Mouse (Mus musculus) lung, postnatal 0 days (tissue): ENCODE data around the gene Cd3d. TPM values are rescaled to one million over a fixed set of nuclear protein-coding genes. Genes with fewer than 3 reads are reported as not detected.
"Not testable (repeated sequence)": the region's sequence is repeated elsewhere in the genome, so short reads cannot be mapped to it uniquely, and the experiment has no call there.

ENCODE experiments used
- ATAC-seq: fragments of 200-750 bp; cut with Nextera tagmentation; 2 replicates; pipeline ENCODE4 v1.8.0; 2017; ENCODE audit warnings: moderate library complexity
- DNase-seq: peaks from one replicate; pipeline ENCODE4 v3.0.0-alpha.2; 2016; ENCODE audit warnings: low spot score
- H3K27ac ChIP-seq: fragments of 300-500 bp; sonication (generic); 2 replicates; pipeline ENCODE4 v1.5.1; 2014; ENCODE audit warnings: antibody characterized with exemption, mild to moderate bottlenecking, low read length, mixed read lengths
- H3K27me3 ChIP-seq: fragments of 300-500 bp; sonication (generic); replicated peaks from 2 replicates; pipeline ENCODE4 v1.6.1; 2014; ENCODE audit warnings: low read length, mixed read lengths; ENCODE audit not compliant: insufficient read depth
- H3K36me3 ChIP-seq: fragments of 300-500 bp; sonication (generic); 2 replicates; pipeline ENCODE4 v1.6.1; 2014; ENCODE audit warnings: low read length, mixed read lengths; ENCODE audit not compliant: insufficient read depth
- H3K4me1 ChIP-seq: fragments of 300-500 bp; sonication (generic); 2 replicates; pipeline ENCODE4 v1.6.1; 2014; ENCODE audit warnings: antibody characterized with exemption, low read depth, low read length, mixed read lengths; ENCODE audit not compliant: insufficient read depth
- H3K4me2 ChIP-seq: fragments of 300-500 bp; sonication (generic); replicated peaks from 2 replicates; pipeline ENCODE4 v1.6.1; 2014; ENCODE audit warnings: low read depth, mild to moderate bottlenecking, low read length, moderate library complexity, mixed read lengths
- H3K4me3 ChIP-seq: fragments of 300-500 bp; sonication (generic); 2 replicates; pipeline ENCODE4 v1.5.1; 2014; ENCODE audit warnings: low read depth, low read length
- H3K9ac ChIP-seq: fragments of 300-500 bp; sonication (generic); replicated peaks from 2 replicates; pipeline ENCODE4 v1.6.1; 2014; ENCODE audit warnings: low read depth, mild to moderate bottlenecking
- H3K9me3 ChIP-seq: fragments of 300-500 bp; sonication (generic); 2 replicates; pipeline ENCODE4 v1.6.1; 2016; ENCODE audit warnings: low read length, mixed read lengths
- CTCF ChIP-seq: IDR thresholded peaks from 2 replicates; pipeline ENCODE4 v1.5.1; 2016; ENCODE audit warnings: antibody characterized with exemption, mild to moderate bottlenecking
- EP300 ChIP-seq: IDR thresholded peaks from 2 replicates; pipeline ENCODE4 v1.6.1; 2016; ENCODE audit warnings: antibody characterized with exemption, mild to moderate bottlenecking, control low read depth
- WGBS: fragments of 180-500 bp; shearing (Covaris S2); extraction: QIAGEN DNeasy Blood & Tissue Kit; methylation state at CpG from one replicate; pipeline ENCODE4 v1.1.7; 2014; 5-methylcytosine and 5-hydroxymethylcytosine counted together
- polyA plus RNA-seq: library from polyadenylated mRNA; unstranded; fragments of >200 nt; fragmentation: Nextera tagmentation; extraction: Ambion mirVana; gene quantifications from 2 replicates; pipeline ENCODE4 v1.2.1, GENCODE M21; 2015

Cd3d gene
- polyA plus RNA-seq, 1 experiment from 2014 or later = 0.39 TPM

DNA sequence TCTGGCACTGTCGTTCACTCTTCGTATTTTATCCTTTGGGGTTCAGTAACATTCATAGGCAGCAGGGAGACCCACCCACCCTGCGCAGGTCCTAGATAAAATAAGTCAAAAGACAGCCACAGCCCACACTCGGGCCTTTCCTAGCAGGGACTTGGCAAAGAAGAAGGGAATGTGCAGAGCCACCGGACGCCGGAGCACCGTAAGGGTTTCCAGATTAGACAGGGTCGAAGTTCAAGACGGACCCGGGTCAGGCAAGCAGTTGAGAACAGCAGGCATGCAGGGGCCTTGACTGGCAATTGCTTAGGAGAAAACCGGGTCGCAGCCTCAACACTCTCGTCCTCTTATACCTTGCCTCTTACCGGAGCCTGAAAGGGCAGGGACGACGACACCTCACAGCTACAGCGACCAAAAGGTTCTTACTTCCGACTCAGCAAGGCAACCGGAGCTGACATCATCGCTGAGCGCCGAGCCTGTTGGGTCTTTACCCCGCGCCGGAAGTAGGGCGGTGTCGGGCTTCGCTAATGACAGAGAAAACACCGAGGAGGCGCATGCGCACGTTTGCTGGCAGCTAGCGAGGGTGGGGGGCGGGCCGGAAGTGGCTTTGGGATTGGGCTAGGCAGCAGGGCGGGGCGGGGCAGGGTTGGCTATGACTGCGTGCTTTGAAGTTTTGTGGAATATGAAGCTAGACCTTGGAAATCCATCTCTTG is 16.3 kb upstream of the Cd3d start, which contains the start of gene Ube4a:
Ube4a (minus strand) TSS at position 475 of the 707 bp plus-strand sequence.
- H3K4me3 ChIP-seq = peak within 1 kb of the TSS; percentile 84
- H3K27ac ChIP-seq = peak within 1 kb of the TSS; percentile 83
- no peak for TF ChIP-seq CTCF
- ATAC-seq (peak; percentile 98), DNase-seq (peak; percentile 98)
- H3K9ac ChIP-seq = peak within 1 kb of the TSS; percentile 90
- H3K9me3 ChIP-seq = no peaks in the 10 kb centered on the region
- H3K4me2 ChIP-seq = peak within 1 kb of the TSS; percentile 82
- no peaks in the 10 kb centered on the region; the same call in 1 of the 2 replicates for H3K36me3 ChIP-seq
- peaks cover 7% of the 10 kb centered on the region; the same call in 1 of the 2 replicates for H3K4me1 ChIP-seq
- H3K27me3 ChIP-seq = no peaks in the 10 kb centered on the region
- under 1% methylated on average over 39 of the region's 39 CpGs for WGBS

DNA sequence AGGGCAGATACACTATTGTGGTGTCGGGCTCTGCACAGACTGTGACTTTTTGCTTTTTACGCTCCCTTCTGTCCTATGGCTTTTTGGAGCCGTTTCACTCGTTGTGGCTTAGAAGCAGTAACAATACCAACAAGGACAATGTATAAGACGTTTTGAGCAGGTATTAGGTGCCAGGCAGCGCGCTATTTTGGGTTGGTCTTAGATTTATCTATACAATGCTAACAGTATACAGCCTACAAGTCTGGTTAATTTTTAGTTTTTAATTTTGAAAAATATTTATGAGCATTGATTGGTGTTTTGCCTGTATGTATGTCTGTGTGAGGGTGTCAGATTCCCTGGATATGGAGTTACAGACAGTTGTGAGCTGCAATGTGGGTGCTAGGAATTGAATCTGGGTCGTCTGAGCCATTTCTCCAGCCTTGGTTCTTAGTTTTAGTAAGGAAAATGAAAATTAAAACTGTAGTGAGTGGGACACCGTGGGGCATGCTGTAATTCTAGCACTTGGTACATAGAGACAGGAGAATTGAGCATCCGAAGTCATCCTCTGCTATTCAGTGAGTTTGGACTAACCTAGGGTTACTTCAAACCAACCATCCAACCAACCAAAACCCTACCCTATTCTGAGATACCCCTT is 15.6 kb upstream of the Cd3d start:
- Histone ChIP-seq H3K27ac (peak overlapping the region; percentile 60), H3K4me1 (peaks cover 7% of the 10 kb centered on the region; the same call in 1 of the 2 replicates)
- no peak for ATAC-seq

DNA sequence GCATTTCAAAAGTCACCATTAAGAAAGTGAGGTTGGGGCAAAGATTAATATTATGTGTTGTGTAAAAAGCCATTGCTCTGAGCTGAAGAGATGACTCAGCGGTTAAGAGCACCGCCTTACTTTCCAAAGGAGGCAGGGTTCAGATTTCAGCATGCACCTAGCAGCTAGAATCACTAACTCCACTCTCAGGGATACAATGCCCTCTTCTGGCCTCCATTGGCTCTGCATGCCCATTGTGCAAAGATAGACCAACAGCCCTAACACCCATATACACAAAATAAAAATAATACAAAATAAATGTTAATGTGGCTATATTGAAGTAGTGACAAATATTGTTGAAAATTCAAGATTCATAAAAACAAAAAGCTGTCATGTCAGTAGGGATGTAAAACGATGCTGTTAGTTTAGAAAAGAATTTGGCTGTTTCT is 14.8 kb upstream of the Cd3d start:
- H3K9ac ChIP-seq = no peak overlapping the region
- H3K27ac ChIP-seq = no peak overlapping the region
- peaks cover 7% of the 10 kb centered on the region; the same call in 1 of the 2 replicates for H3K4me1 ChIP-seq
- H3K27me3 ChIP-seq = no peaks in the 10 kb centered on the region
- DNase-seq (peak; percentile 92), ATAC-seq (peak; percentile 38)
- no peaks in the 10 kb centered on the region for H3K9me3 ChIP-seq
- TF ChIP-seq EP300 = peak; percentile 31; the same call in 1 of the 2 replicates
- TF ChIP-seq CTCF = peak; percentile 83
- H3K36me3 ChIP-seq = no peaks in the 10 kb centered on the region
- H3K4me3 ChIP-seq = no peak overlapping the region
- 23% methylated on average over 3 of the region's 3 CpGs for WGBS
- no peak overlapping the region for H3K4me2 ChIP-seq

More for the DNA sequence above, 15.6 kb upstream of the Cd3d start:
- H3K9ac ChIP-seq = no peak overlapping the region
- 12% methylated on average over 10 of the region's 10 CpGs for WGBS
- H3K4me3 ChIP-seq = peak overlapping the region; percentile 84
- H3K4me2 ChIP-seq = peak overlapping the region; percentile 82
- no peaks in the 10 kb centered on the region for H3K9me3 ChIP-seq
- no peaks in the 10 kb centered on the region for H3K27me3 ChIP-seq
- no peaks in the 10 kb centered on the region for H3K36me3 ChIP-seq
- TF ChIP-seq EP300 (no peak), CTCF (no peak)
- no peak for DNase-seq

DNA sequence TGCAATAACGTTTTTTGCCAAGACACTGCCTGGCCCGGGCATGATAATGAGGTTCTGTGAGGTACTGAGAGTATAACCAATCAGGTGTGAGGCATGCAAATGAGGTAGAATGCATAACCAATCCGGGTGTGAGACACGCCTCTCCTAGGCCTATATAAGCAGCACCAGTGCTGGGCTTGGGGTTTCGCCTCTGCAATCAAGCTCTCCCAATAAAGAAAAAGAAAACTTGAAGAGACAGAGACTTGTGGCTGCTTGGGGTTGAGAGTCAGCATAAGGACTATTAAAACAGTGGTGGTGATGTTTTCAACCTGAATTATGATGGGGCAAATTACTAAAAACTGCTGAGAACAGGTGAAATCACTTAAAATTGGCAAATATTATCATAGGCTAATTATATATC is 13.8 kb upstream of the Cd3d start:
- H3K27me3 ChIP-seq, H3K4me2 ChIP-seq, H3K4me1 ChIP-seq, H3K27ac ChIP-seq, H3K36me3 ChIP-seq, DNase-seq, H3K4me3 ChIP-seq, ATAC-seq, H3K9me3 ChIP-seq, H3K9ac ChIP-seq: not testable (repeated sequence)
- WGBS = 70% methylated on average over 5 of the region's 5 CpGs

DNA sequence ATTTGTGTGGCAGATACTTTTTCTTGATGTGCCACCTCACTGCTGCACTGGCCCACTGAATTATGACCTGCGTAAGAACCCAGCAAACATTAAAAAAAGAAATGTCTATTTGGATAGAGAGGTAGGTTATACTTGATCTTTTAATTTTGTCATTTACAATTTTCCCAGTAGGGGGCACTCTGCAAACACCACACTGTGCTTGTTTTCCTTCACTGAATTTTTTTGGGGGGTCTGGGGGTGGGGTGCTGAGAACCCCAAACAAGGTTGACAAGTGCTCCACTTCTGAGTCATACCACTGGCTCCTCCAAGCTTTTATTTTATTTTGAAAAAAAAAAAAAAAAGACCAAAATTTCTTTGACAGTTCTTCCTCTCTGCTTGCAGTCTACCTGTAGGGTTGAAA is 12.1 kb upstream of the Cd3d start:
- TF ChIP-seq EP300 (no peak), CTCF (peak; percentile 35)
- Histone ChIP-seq H3K4me3 (no peak overlapping the region), H3K9ac (no peak overlapping the region), H3K4me1 (peaks cover 5% of the 10 kb centered on the region; the same call in 1 of the 2 replicates), H3K27ac (no peak overlapping the region), H3K9me3 (no peaks in the 10 kb centered on the region), H3K27me3 (no peaks in the 10 kb centered on the region; the same call in 1 of the 2 replicates), H3K36me3 (no peaks in the 10 kb centered on the region), H3K4me2 (no peak overlapping the region)
- ATAC-seq (no peak), DNase-seq (no peak)
- WGBS = 44% methylated on average over 1 of the region's 1 CpGs

DNA sequence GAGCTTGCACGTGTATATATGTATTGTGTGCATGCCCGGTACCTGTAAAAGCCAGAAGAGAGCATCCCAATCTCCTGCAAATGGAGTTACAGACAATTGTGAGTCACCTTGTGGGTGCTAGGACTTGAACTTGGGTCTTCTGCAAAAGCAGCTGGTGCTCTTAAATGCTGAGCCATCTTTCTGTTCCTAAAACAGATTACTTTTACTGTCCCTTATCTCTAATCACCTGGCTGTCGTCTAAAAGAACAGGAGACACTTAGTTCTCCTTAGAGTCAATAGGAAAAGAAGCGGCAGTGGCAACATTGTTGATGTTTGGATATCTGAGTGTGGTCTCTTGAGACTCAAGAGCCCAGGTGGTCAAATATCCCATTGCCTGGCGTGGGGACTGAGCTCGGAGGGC is 3.8 kb upstream of the Cd3d start:
- H3K4me3 ChIP-seq = no peak overlapping the region
- H3K4me1 ChIP-seq = no peaks in the 10 kb centered on the region
- H3K9ac ChIP-seq = no peak overlapping the region
- TF ChIP-seq EP300 (no peak), CTCF (no peak)
- no peaks in the 10 kb centered on the region; the same call in 1 of the 2 replicates for H3K27me3 ChIP-seq
- no peak for ATAC-seq
- no peaks in the 10 kb centered on the region for H3K36me3 ChIP-seq
- H3K27ac ChIP-seq = no peak overlapping the region
- H3K9me3 ChIP-seq = no peaks in the 10 kb centered on the region
- DNase-seq = no peak
- H3K4me2 ChIP-seq = no peak overlapping the region
- 43% methylated on average over 6 of the region's 6 CpGs for WGBS
